Mouse (Mus musculus): ENCODE results near the gene Mycbp.
A peak's percentile ranks its signal among the peaks of the same experiment; 100 is the strongest.

The Mycbp gene

GRCm38 (mm10) chr4:123904333-123905125 lies at the start of gene Mycbp:
Gene Mycbp (plus strand): TSS chr4:123904832.
- peak; percentile 95 for DNase-seq (ENCODE audit: low read depth, low spot score)

- no peak for DNase-seq (ENCODE audit: low read depth, low spot score)
Observed at GRCm38 (mm10) chr4:123856888-123857287, 47.7 kb upstream of the Mycbp start.

- no peak for DNase-seq (ENCODE audit: low read depth, low spot score)
Observed at GRCm38 (mm10) chr4:123858090-123858489, 46.5 kb upstream of the Mycbp start.

- DNase-seq (ENCODE audit: low read depth, low spot score): no peak
Observed at GRCm38 (mm10) chr4:123859379-123859778, 45.3 kb upstream of the Mycbp start, which contains the start of gene 4933427I04Rik. Gene 4933427I04Rik (plus strand): TSS chr4:123859679.

- no peak for DNase-seq (ENCODE audit: low read depth, low spot score)
Observed at GRCm38 (mm10) chr4:123859803-123860202, 44.8 kb upstream of the Mycbp start.

GRCm38 (mm10) chr4:123860621-123861020 lies 44.0 kb upstream of the Mycbp start:
- DNase-seq (ENCODE audit: low read depth, low spot score): no peak

- no peak for DNase-seq (ENCODE audit: low read depth, low spot score)
Observed at GRCm38 (mm10) chr4:123893726-123894125, 10.9 kb upstream of the Mycbp start.

GRCm38 (mm10) chr4:123894295-123894694 lies 10.3 kb upstream of the Mycbp start:
- no peak for DNase-seq (ENCODE audit: low read depth, low spot score)

GRCm38 (mm10) chr4:123898696-123899095 lies 5.9 kb upstream of the Mycbp start:
- DNase-seq (ENCODE audit: low read depth, low spot score): peak; percentile 26

- no peak for DNase-seq (ENCODE audit: low read depth, low spot score)
Observed at GRCm38 (mm10) chr4:123903432-123903831, 1.2 kb upstream of the Mycbp start.

GRCm38 (mm10) chr4:123905126-123905668 lies 565 bp downstream of the Mycbp start:
- DNase-seq (ENCODE audit: low read depth, low spot score): no peak

GRCm38 (mm10) chr4:123911503-123911902 lies 6.9 kb downstream of the Mycbp start:
- no peak for DNase-seq (ENCODE audit: low read depth, low spot score)

GRCm38 (mm10) chr4:123912431-123912830 lies 7.8 kb downstream of the Mycbp start:
- no peak for DNase-seq (ENCODE audit: low read depth, low spot score)

- DNase-seq (ENCODE audit: low read depth, low spot score): peak; percentile 97
Observed at GRCm38 (mm10) chr4:123916748-123917547, 12.3 kb downstream of the Mycbp start, which contains the start of gene Rragc. Gene Rragc (plus strand): TSS chr4:123917446.

- DNase-seq (ENCODE audit: low read depth, low spot score): no peak
Observed at GRCm38 (mm10) chr4:123917548-123918140, 13.0 kb downstream of the Mycbp start, which contains the start of gene 4930535I16Rik. Gene 4930535I16Rik (minus strand): TSS chr4:123918022.

GRCm38 (mm10) chr4:123918851-123919250 lies 14.2 kb downstream of the Mycbp start:
- DNase-seq (ENCODE audit: low read depth, low spot score): no peak

GRCm38 (mm10) chr4:123921055-123921565 lies 16.5 kb downstream of the Mycbp start:
- DNase-seq (ENCODE audit: low read depth, low spot score): no peak

- no peak for DNase-seq (ENCODE audit: low read depth, low spot score)
Observed at GRCm38 (mm10) chr4:123927961-123928360, 23.3 kb downstream of the Mycbp start.

- no peak for DNase-seq (ENCODE audit: low read depth, low spot score)
Observed at GRCm38 (mm10) chr4:123929994-123930393, 25.4 kb downstream of the Mycbp start.

GRCm38 (mm10) chr4:123934306-123934705 lies 29.7 kb downstream of the Mycbp start:
- no peak for DNase-seq (ENCODE audit: low read depth, low spot score)

GRCm38 (mm10) chr4:123936059-123936458 lies 31.4 kb downstream of the Mycbp start:
- no peak for DNase-seq (ENCODE audit: low read depth, low spot score)

All from c-Kit-negative CD71-positive TER-119-positive erythroid progenitor cells, embryonic 14.5 days (primary cell).